Comparison of ENCODE assay signal across 8 mouse cellular contexts in genomic region chr2:76216146-76216545, GRCm38 (mm10).
DNase-seq lines count a peak whose midpoint lies in the region; ATAC-seq and TF ChIP-seq lines count a peak whose summit lies in the region.

No protein-coding gene starts in this region.

- peak; percentile 26 for DNase-seq in forebrain, embryonic 14.5 days (ENCODE audit: low spot score)
- peak; percentile 22 for DNase-seq in midbrain, embryonic 14.5 days
- DNase-seq in heart, postnatal 4 days = peak; percentile 48
- DNase-seq in midbrain, postnatal 0 days (ENCODE audit: low spot score) = peak; percentile 14
- DNase-seq in frontal cortex, postnatal 36 days (ENCODE audit: low spot score in 2 of 2) = no peak

- H3K27me3 ChIP-seq in forebrain, embryonic 14.5 days (replicated peaks; ENCODE audit: control insufficient read depth, insufficient read depth, low read length) = no peaks in the 10 kb centered on the region
- H3K27me3 ChIP-seq in forebrain, embryonic 13.5 days = no peaks in the 10 kb centered on the region
- H3K27me3 ChIP-seq in midbrain, embryonic 14.5 days (ENCODE audit: control insufficient read depth, insufficient read depth, low read length) = no peaks in the 10 kb centered on the region
- H3K27me3 ChIP-seq in midbrain, embryonic 16.5 days (ENCODE audit: control insufficient read depth, insufficient read depth, low read depth, low read length) = no peaks in the 10 kb centered on the region
- no peaks in the 10 kb centered on the region for H3K27me3 ChIP-seq in midbrain, postnatal 0 days (ENCODE audit: insufficient read depth, low read length)

- WGBS in forebrain, embryonic 14.5 days = 58% methylated on average over 7 of the region's 7 CpGs
- 67% methylated on average over 7 of the region's 7 CpGs for WGBS in forebrain, embryonic 13.5 days
- 65% methylated on average over 7 of the region's 7 CpGs for WGBS in midbrain, embryonic 14.5 days
- WGBS in midbrain, embryonic 16.5 days = 64% methylated on average over 7 of the region's 7 CpGs
- WGBS in bone marrow, adult 2 months = 84% methylated on average over 7 of the region's 7 CpGs
- 68% methylated on average over 7 of the region's 7 CpGs for WGBS in midbrain, postnatal 0 days

- H3K27ac ChIP-seq in forebrain, embryonic 14.5 days (ENCODE audit: low read depth, low read length) = no peak overlapping the region
- H3K27ac ChIP-seq in forebrain, embryonic 13.5 days = no peak overlapping the region
- no peak overlapping the region for H3K27ac ChIP-seq in midbrain, embryonic 14.5 days (replicated peaks; ENCODE audit: low read depth, low read length)
- H3K27ac ChIP-seq in midbrain, embryonic 16.5 days (ENCODE audit: low read length) = no peak overlapping the region
- H3K27ac ChIP-seq in bone marrow, adult 2 months (ENCODE audit: control insufficient read depth, insufficient read depth, low read depth, low read length, poor library complexity) = no peak overlapping the region
- no peak overlapping the region for H3K27ac ChIP-seq in midbrain, postnatal 0 days (ENCODE audit: low read depth, low read length)

- no peak overlapping the region for H3K4me2 ChIP-seq in forebrain, embryonic 14.5 days (ENCODE audit: low read length)
- no peak overlapping the region for H3K4me2 ChIP-seq in forebrain, embryonic 13.5 days
- no peak overlapping the region for H3K4me2 ChIP-seq in midbrain, embryonic 14.5 days (ENCODE audit: low read length)
- H3K4me2 ChIP-seq in midbrain, embryonic 16.5 days (ENCODE audit: low read length) = no peak overlapping the region
- no peak overlapping the region for H3K4me2 ChIP-seq in midbrain, postnatal 0 days (ENCODE audit: low read depth, low read length, poor library complexity, severe bottlenecking)

- no peaks in the 10 kb centered on the region for H3K36me3 ChIP-seq in forebrain, embryonic 14.5 days (ENCODE audit: control insufficient read depth, insufficient read depth, low read length)
- no peaks in the 10 kb centered on the region for H3K36me3 ChIP-seq in forebrain, embryonic 13.5 days (ENCODE audit: poor library complexity, severe bottlenecking)
- no peaks in the 10 kb centered on the region for H3K36me3 ChIP-seq in midbrain, embryonic 14.5 days (ENCODE audit: control insufficient read depth, insufficient read depth, low read length)
- no peaks in the 10 kb centered on the region for H3K36me3 ChIP-seq in midbrain, embryonic 16.5 days (ENCODE audit: control insufficient read depth, insufficient read depth, low read length)
- no peaks in the 10 kb centered on the region for H3K36me3 ChIP-seq in midbrain, postnatal 0 days (ENCODE audit: insufficient read depth, low read length)

- no peak overlapping the region for H3K4me3 ChIP-seq in forebrain, embryonic 14.5 days (ENCODE audit: low read depth, low read length)
- H3K4me3 ChIP-seq in forebrain, embryonic 13.5 days = no peak overlapping the region
- H3K4me3 ChIP-seq in midbrain, embryonic 14.5 days (replicated peaks; ENCODE audit: low read depth, low read length) = no peak overlapping the region
- H3K4me3 ChIP-seq in midbrain, embryonic 16.5 days (ENCODE audit: low read depth, low read length) = no peak overlapping the region
- H3K4me3 ChIP-seq in bone marrow, adult 2 months (replicated peaks; ENCODE audit: control insufficient read depth, low read depth, low read length) = no peak overlapping the region
- H3K4me3 ChIP-seq in midbrain, postnatal 0 days (ENCODE audit: low read depth, low read length) = no peak overlapping the region

- TF ChIP-seq POLR2A in bone marrow, adult 2 months (IDR thresholded peaks at IDR 0.05; ENCODE audit: borderline replicate concordance, control insufficient read depth, low read depth, low read length) = no peak

- H3K9me3 ChIP-seq in forebrain, embryonic 14.5 days (replicated peaks; ENCODE audit: control insufficient read depth, low read length) = no peaks in the 10 kb centered on the region
- H3K9me3 ChIP-seq in forebrain, embryonic 13.5 days (replicated peaks) = no peaks in the 10 kb centered on the region
- no peaks in the 10 kb centered on the region for H3K9me3 ChIP-seq in midbrain, embryonic 14.5 days (ENCODE audit: control insufficient read depth, low read length)
- no peaks in the 10 kb centered on the region for H3K9me3 ChIP-seq in midbrain, embryonic 16.5 days (replicated peaks; ENCODE audit: control insufficient read depth, low read length, poor library complexity, severe bottlenecking)
- no peaks in the 10 kb centered on the region for H3K9me3 ChIP-seq in midbrain, postnatal 0 days (ENCODE audit: low read length)

- TF ChIP-seq CTCF in bone marrow, adult 2 months (IDR thresholded peaks at IDR 0.05; ENCODE audit: control insufficient read depth, insufficient read depth, low read length) = peak; percentile 55
- peak; percentile 64 for TF ChIP-seq CTCF in midbrain, postnatal 0 days (IDR thresholded peaks at IDR 0.05)

- no peak for ATAC-seq in forebrain, embryonic 14.5 days
- no peak for ATAC-seq in forebrain, embryonic 13.5 days
- no peak for ATAC-seq in midbrain, embryonic 14.5 days (ENCODE audit: low FRiP score, low TSS enrichment)
- no peak for ATAC-seq in midbrain, embryonic 16.5 days
- ATAC-seq in midbrain, postnatal 0 days (ENCODE audit: low FRiP score) = no peak

- peaks cover 4% of the 10 kb centered on the region; the same call in 1 of the 2 replicates for H3K4me1 ChIP-seq in forebrain, embryonic 14.5 days (ENCODE audit: control insufficient read depth, insufficient read depth, low read length)
- H3K4me1 ChIP-seq in forebrain, embryonic 13.5 days = peaks cover 8% of the 10 kb centered on the region
- no peaks in the 10 kb centered on the region for H3K4me1 ChIP-seq in midbrain, embryonic 14.5 days (ENCODE audit: control insufficient read depth, insufficient read depth, low read length)
- 0 out of 2 replicates have a peak, but pooled peaks cover 3% of the 10 kb centered on the region for H3K4me1 ChIP-seq in midbrain, embryonic 16.5 days (ENCODE audit: control insufficient read depth, insufficient read depth, low read length)
- no peaks in the 10 kb centered on the region for H3K4me1 ChIP-seq in bone marrow, adult 2 months (ENCODE audit: control insufficient read depth, insufficient read depth, low read length)
- no peaks in the 10 kb centered on the region for H3K4me1 ChIP-seq in midbrain, postnatal 0 days (ENCODE audit: insufficient read depth, low read length)

- no peak overlapping the region for H3K9ac ChIP-seq in forebrain, embryonic 14.5 days (ENCODE audit: low read length)
- H3K9ac ChIP-seq in forebrain, embryonic 13.5 days = no peak overlapping the region
- no peak overlapping the region for H3K9ac ChIP-seq in midbrain, embryonic 14.5 days (replicated peaks; ENCODE audit: low read length)
- H3K9ac ChIP-seq in midbrain, embryonic 16.5 days (ENCODE audit: low read depth, low read length) = no peak overlapping the region
- no peak overlapping the region for H3K9ac ChIP-seq in midbrain, postnatal 0 days (replicated peaks; ENCODE audit: low read length, poor library complexity, severe bottlenecking)

Comparison
In these comparisons a context has a peak if more than half of its experiments do, and no peak if none do; other contexts are left out.
1. DNase-seq: peak in forebrain, embryonic 14.5 days (single experiment), midbrain, embryonic 14.5 days (single experiment), heart, postnatal 4 days (single experiment) and midbrain, postnatal 0 days (single experiment); none in frontal cortex, postnatal 36 days (0 of 2).